Mouse (Mus musculus): Measurements from ENCODE around the gene Atp9a. TPM values are rescaled to one million over a fixed set of nuclear protein-coding genes. Genes with fewer than 3 reads are reported as not detected.

The Atp9a gene
- total RNA-seq, 2 experiments from 2014 or later, result 46.1 to 54.3 TPM

GRCm38 (mm10) chr2:168685909-168686308, 56.3 kb downstream of the Atp9a start:
- no peak for DNase-seq
- intact Hi-C loops (cut with DNase I), result no loop called here

- no peak for DNase-seq
- intact Hi-C loops (cut with DNase I), result no loop called here
Observed at GRCm38 (mm10) chr2:168684695-168685094, 57.5 kb downstream of the Atp9a start.

- intact Hi-C loops (cut with DNase I), result no loop called here
- no peak for DNase-seq
Observed at GRCm38 (mm10) chr2:168683520-168684150, 58.6 kb downstream of the Atp9a start.

- no peak for DNase-seq
- intact Hi-C loops (cut with DNase I), result no loop called here
Observed at GRCm38 (mm10) chr2:168682721-168683120, 59.5 kb downstream of the Atp9a start.

GRCm38 (mm10) chr2:168681531-168681930, 60.7 kb downstream of the Atp9a start:
- DNase-seq, result no peak
- intact Hi-C loops (cut with DNase I), result no loop called here

GRCm38 (mm10) chr2:168679381-168680199, 62.6 kb downstream of the Atp9a start:
- no peak for DNase-seq
- intact Hi-C loops (cut with DNase I), result no loop called here

- intact Hi-C loops (cut with DNase I), result no loop called here
Observed at GRCm38 (mm10) chr2:168678662-168679294, 63.4 kb downstream of the Atp9a start.

GRCm38 (mm10) chr2:168677650-168678049, 64.6 kb downstream of the Atp9a start:
- no peak for DNase-seq
- intact Hi-C loops (cut with DNase I), result no loop called here

More at GRCm38 (mm10) chr2:168678662-168679294, 63.4 kb downstream of the Atp9a start:
- DNase-seq, result no peak

GRCm38 (mm10) chr2:168671724-168672123, 70.5 kb downstream of the Atp9a start:
- intact Hi-C loops (cut with DNase I), result no loop called here

GRCm38 (mm10) chr2:168670241-168670640, 72.0 kb downstream of the Atp9a start:
- DNase-seq, result no peak
- intact Hi-C loops (cut with DNase I), result no loop called here

More at GRCm38 (mm10) chr2:168671724-168672123, 70.5 kb downstream of the Atp9a start:
- no peak for DNase-seq

- no peak for DNase-seq
- intact Hi-C loops (cut with DNase I), result no loop called here
Observed at GRCm38 (mm10) chr2:168669762-168670161, 72.4 kb downstream of the Atp9a start.

GRCm38 (mm10) chr2:168667745-168668144, 74.5 kb downstream of the Atp9a start:
- DNase-seq, result no peak
- intact Hi-C loops (cut with DNase I), result no loop called here

GRCm38 (mm10) chr2:168665680-168666079, 76.5 kb downstream of the Atp9a start:
- intact Hi-C loops (cut with DNase I), result no loop called here
- no peak for DNase-seq

GRCm38 (mm10) chr2:168663716-168664115, 78.5 kb downstream of the Atp9a start:
- intact Hi-C loops (cut with DNase I), result no loop called here
- no peak for DNase-seq

GRCm38 (mm10) chr2:168663216-168663615, 79.0 kb downstream of the Atp9a start:
- intact Hi-C loops (cut with DNase I), result no loop called here
- DNase-seq, result no peak

GRCm38 (mm10) chr2:168661802-168662201, 80.4 kb downstream of the Atp9a start:
- intact Hi-C loops (cut with DNase I), result no loop called here

GRCm38 (mm10) chr2:168660344-168660743, 81.9 kb downstream of the Atp9a start:
- intact Hi-C loops (cut with DNase I), result no loop called here
- no peak for DNase-seq

More at GRCm38 (mm10) chr2:168661802-168662201, 80.4 kb downstream of the Atp9a start:
- no peak for DNase-seq

GRCm38 (mm10) chr2:168658551-168658950, 83.7 kb downstream of the Atp9a start:
- DNase-seq, result peak; percentile 15 to 44
- intact Hi-C loops (cut with DNase I), result no loop called here

GRCm38 (mm10) chr2:168656569-168657308, 85.5 kb downstream of the Atp9a start:
- peak; percentile 52 to 53 for DNase-seq
- intact Hi-C loops (cut with DNase I), result no loop called here

- intact Hi-C loops (cut with DNase I), result no loop called here
- DNase-seq, result peak; percentile 13 to 17
Observed at GRCm38 (mm10) chr2:168654983-168655669, 87.1 kb downstream of the Atp9a start.

Measured in heart, postnatal 36 days (tissue).